Mouse (Mus musculus): ENCODE data around the gene Kcnn1.

Kcnn1 gene

DNA sequence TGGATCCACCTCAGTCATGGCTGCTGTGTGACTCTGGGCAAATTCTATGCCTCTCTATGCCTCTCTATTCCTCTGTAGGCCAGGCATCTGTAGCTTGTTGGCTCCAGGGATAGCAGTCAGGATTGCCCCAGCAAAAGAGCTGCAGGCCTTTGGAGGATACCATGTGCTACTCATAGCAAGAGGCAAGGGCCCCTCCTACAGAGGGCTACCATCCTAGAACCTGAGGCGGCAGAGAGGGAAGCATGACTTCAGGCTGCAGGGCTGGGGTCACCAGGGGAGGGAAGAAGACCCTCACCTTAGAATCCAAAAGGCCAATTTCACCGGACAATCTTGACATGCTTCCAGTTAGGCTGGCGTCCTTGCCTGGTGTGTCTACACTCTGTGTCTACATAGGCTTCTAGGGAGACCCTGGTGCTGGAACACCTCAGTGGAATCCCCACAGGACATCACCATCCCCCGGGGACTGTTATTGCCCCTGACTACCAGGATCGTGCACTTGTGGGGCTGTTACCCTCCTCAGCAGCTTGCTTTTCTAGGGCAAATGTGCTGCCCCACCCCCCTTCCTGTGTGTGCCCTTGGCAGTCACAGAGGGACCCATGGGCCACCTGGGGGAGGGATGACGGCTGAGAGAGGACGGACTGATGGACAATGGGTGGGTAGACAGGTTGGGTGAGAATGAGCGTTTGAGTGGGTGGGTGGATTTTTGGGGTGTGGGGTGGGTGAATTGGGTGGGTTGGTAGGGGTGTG is 53.9 kb downstream of the Kcnn1 start:
- no peak for DNase-seq

DNA sequence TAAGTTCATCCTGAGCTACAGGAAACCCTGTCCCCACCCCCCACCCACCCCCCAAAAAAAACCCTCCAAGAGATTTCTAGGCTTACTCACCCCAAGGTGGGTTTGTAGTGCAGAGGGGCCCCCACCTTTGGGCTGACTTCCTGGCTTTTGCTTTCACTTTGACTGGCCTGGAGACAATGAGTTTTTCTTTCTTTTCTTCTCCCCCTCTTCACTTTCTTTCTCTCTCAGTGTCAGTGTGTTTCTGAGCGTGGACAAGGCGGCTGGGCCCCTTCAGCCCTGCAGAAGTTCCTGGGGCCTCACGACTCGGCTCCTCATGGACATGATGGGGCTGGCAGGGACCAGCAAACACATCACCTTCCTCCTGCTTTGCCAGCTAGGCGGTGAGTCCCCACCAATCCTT is 54.8 kb downstream of the Kcnn1 start, which contains the start of gene Il12rb1:
Gene Il12rb1 (plus strand): TSS at position 211 of the 400 bp plus-strand sequence.
- no peak for DNase-seq

DNA sequence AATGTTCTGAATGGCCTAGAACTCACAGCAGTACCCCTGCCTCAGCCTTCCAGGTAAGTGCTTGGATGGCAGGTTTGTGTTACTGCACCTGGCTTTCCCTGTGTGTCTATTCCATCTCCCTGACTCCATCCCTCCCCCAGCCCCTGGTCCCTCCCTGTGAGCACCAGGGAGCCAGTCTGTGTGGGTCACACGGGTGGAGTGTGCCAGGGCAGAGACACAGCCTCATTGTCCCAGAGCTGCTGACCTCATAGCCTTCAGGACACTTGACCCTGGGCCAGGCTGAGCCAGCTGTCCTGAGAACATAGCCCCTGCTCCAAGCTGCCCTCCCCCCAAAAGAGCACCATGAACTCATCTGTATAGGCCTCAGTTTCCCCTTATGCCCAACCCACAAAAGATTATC is 55.8 kb downstream of the Kcnn1 start:
- DNase-seq, result no peak

DNA sequence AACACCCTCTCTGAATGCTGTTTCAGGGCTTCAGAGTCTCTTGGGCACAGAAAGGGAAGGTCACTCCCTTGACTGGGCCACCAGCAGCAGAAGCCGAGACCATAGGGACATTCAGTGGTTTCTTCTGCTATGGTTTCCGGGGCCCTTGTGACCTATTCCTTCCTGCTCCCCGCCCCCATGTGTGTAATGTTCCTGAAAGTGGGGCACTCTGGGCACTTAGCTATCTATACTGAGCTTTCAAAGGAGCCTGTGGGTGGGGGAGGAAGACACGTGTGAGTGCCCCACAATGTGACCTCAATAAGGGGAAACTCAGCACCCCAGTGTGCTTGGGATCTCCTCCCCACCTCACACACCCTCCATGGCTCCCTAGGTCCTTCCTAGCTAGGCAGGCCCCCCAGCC is 56.5 kb downstream of the Kcnn1 start:
- DNase-seq, result no peak

DNA sequence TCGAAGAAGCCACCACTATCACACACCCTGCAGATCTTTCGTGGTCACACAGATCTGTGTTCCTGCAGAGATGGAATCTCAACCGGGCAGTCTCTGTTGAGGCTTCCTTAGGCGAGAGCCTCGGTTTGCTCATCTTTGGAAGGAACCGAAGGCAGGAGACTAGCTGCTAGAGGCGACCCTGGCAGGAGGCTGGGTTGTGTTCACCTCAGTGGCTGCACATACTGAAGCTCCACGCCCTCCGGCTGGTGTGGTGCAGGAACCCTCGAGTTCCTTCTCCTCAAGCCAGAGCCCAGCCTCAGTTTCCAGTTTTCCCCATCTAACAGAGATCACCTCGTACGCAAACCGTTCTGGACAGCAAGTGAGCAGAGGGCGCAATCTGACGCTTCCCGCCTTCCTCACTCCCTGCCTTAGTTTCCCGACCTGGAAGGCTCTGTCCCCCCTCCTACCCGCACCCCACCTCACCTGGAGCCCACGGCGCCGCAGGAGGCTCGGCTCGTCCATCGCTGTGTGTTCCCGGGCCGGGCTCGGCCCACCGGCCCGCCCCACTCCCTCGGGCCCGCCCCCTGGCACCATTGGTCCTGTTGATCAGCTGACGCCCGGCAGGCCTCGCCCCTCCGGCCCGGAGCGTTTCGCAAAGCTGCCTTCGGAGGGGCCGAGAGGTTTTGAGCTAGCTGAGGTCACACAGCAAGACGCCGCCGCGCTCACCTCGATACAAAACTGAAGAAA is 58.4 kb downstream of the Kcnn1 start, which contains the start of gene Mast3:
Gene Mast3 (minus strand): TSS at position 574 of the 726 bp plus-strand sequence.
- peak; percentile 79 for DNase-seq

DNA sequence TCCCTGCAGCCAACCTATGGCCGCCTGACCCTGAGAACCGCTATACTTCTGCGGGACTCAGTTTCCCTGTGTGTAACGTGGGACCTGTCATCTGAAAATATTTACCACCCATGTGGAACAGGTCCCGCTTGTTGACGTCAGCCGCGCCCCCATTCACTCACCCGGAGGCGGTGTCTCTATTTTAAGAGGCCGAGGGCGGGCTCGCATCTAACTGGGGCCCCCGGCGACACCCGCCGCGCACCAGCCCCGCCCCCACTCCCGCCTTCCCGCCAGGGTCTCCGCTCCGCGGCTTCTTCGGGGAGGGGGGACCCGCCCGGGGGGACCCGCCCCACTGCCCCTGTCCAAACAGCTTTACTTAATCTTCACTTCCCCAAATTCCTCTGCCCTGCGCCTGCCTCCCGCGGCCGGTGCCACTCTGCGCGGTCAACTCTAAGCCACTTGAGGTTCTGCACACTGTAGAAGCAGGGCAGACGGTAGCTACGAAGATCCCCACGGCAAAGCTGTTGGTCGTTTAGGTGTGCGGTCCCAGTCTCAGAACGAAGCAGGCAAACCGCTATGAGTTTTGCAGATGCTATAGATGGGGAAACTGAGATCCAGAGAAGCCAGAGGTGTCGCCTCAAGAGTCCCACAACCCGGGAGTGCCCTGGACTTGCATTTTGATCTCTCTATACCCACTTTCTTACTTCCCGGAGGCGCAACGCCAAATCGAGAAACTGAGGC is 59.1 kb downstream of the Kcnn1 start:
- no peak for DNase-seq

DNA sequence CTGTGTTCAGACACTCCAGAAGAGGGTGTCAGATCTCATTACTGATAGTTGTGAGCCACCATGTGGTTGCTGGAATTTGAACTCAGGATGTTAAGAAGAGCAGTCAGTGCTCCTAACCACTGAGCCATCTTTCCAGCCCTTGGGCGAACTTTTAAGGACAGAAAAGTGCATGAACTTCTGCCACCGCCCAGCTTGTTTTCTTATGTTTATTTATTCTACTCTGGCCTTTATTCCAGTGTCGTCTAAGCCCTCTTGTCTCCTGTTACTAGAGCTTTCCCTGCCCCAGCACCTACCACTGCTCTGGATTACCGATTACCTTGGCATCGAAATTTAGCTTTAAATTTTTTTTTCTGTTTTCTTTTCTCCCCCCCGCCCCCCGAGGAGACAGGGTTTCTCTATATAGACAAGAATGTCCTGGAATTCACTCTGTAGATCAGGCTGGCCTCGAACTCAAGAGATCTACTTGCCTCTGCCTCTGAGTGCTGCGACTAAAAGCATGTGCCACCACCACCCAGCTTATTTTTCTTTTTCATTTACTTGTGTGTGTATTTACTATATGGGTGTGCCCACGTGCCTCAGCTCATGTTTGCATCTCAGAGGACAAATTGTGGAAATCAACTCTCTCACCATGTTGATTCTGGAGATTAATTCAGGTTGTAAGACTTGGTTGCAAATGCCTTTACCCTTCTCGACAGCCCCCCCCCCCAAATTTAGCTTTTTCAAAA is 60.1 kb downstream of the Kcnn1 start:
- DNase-seq, result no peak

DNA sequence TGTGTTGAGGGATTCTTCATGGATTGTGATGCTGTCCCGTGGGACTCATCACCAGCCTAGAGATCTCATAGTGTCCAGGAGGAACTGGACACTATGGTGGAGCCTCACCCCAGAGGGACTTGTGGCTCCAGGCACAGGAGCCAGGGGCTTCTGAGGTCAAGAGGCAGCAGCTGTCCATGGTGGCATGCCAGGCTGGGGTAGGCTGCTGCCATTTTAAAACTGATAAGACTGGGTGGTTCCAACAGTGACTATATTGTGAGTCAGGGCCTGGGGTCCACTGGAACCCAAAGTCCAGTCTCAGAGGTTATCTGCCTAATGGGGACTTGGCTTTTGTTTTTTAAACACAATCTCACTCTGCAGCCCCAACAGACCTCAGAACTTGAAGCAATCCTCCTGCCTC is 61.2 kb downstream of the Kcnn1 start:
- no peak for DNase-seq

DNA sequence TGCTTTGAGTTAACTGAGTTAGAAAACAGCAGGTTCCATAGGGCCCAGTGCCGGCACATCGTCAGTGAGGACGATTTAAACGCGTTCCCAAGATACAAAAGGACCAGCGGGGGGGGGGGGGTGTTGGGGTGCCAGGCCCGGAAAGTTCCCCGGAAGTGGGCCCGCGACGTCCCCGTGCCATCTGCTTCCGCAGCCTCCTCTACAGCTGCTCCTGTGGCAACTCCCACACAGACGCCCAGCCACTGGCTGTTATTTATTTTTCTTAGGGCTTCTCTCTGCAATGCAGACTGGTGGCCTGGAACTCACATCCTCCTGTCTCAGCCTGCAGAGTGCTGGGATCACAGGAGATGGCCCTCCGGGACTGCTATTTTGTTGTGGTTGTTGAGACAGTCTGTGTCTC is 61.9 kb downstream of the Kcnn1 start:
- no peak for DNase-seq

DNA sequence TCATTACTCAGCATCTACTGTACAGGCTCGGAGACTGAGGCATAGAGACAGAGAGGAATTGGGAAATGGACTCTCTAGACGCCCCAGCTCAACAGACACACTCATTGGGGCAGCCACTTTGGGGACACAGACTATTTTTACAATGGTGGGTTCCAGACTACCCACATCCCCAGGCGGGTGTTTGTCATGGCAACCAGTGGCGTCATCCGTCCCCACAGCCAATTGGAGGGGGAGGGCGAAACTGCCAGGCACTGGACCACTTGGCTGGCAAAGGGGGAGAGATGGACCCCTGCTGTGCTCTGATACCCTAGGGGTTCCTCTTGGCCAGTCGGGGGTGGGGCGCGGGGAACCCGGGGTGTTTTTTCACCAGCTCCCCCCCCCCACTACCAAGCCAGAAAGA is 62.4 kb downstream of the Kcnn1 start:
- no peak for DNase-seq

DNA sequence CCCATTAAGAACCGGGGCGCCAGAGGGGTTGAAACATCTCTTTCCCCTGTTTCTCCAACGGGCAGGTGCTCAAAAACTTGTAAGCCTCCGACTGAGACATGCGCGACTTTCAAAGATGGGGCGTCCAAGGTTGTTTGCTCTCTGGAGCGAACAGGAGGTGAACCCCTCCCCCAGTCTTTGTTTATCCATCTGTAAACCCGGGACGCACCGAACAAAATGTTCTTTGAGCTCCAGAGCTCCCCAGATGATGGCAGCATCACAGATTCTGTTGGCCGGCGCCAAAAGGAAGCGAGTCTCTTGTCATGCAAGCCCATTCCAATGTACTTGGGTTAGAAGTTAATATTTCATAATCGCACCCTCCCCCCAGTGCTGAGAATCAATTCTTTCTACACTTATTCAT is 64.8 kb downstream of the Kcnn1 start:
- DNase-seq, result no peak

DNA sequence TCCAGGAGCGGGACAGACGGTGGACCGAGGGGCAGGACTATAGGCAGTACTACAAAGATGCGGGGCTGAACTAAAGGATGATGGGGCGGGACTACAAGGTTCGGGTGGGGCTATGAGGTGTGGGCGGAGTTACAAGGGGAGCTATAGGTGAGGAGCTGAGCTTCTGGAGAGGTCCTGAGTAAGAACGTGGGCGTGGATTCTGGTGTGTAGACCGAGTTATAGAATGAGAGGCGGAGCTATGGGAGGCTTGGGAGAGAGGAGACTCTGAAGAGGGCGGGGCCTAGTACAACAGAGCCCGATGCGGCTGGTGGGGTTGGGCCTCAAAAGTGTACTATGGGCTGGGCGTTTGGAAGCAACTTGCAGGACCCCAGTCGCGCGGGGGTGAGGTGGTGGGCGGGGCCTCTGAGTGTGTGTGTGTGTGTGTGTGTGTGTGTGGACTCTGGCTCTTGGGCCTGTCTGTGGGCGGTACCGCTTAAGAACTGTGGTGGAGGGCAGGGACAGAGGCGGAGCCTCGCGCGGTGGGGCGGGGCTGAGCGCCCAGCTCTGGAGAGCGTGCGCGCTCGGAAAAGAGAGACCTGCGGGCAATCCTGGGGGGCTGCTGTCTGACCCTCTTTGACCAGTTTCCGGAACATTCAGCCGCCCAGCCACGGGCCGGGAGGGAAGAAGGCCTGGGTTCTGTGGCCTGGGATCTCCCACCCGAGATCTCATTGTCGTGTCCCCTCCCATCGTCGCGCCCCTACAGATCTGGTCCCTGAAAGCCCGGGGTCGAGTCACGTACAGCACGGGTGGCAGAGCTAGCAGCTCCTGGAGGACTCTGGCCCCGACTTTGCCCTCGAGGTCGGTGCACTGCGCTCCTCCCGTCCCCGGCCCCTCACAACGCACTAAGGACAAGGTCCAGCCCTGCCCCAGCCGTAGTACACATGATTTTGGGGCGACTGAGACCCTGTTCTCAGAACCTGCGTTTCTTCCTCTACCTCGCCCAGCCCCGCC is 65.7 kb downstream of the Kcnn1 start:
- DNase-seq, result peak; percentile 77

DNA sequence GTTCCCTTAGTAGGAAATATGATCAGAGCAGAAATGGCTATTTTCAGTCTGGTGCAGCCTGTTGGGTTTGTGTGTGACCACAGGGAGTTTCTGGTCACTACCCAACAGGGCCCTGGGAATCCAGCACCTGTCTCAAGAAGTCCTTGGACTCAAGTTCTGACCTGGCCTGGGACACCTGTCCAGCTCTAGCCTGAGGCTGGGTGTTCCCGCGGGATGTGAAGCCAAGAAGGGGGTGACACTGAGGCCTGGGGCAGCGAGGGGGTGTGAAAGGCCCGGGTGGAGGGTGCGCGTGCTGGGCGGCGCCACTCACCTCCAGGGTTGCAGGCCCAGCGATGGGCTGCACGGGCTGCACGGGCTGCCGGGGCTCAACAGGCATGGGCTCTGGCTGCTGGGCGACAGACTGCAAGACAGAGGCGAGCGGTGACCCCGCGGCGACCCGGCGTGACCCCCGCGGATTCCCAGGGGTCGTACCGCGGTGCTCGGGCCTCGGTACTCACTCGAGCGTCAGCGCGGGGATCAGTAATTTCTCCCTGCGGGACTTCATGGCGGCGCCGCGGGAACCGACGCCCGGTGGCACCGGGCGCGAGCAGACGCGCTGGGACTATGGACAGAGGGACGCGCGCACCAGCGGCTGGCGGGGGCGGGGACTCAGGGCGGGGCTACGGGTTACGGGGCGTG is 66.5 kb downstream of the Kcnn1 start:
- DNase-seq, result peak; percentile 83

DNA sequence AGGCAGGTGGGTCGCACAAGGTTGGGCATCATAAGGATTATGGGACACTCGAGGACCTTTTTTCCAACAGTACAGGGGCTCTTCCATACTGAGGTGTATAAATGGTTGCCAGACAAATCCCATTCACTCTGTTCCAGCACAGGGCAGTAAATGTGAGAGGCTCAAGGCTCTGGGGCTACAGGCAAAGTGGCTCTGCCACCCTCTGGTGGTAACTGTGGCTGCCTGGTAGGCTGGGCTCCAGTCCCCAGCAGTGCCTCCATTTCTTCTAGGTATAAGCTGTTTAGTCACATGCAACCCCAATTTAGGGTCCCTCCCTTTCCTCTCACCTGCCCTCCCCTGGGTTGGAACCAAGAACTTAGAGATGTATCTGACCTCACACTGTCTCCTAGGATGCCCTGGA is 67.7 kb downstream of the Kcnn1 start:
- no peak for DNase-seq

DNA sequence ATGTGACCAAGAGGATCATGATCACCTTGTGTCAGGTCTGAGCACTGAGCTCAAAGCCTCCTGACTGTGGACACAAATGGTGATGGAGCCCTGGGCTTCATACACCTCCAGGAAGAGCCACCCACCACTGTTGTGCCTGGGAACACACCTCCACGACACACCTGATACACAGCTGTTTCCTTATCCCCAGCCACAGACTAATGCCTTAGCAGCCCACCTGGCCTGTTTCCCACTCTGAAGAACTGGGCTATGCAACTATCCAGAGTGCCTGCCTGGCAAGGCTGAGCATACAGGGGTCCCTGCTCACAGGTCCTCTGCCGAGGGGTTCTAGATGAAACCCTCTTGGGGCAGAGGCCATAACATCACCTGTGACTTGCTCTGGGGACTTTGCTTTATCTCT is 68.8 kb downstream of the Kcnn1 start:
- DNase-seq, result no peak

DNA sequence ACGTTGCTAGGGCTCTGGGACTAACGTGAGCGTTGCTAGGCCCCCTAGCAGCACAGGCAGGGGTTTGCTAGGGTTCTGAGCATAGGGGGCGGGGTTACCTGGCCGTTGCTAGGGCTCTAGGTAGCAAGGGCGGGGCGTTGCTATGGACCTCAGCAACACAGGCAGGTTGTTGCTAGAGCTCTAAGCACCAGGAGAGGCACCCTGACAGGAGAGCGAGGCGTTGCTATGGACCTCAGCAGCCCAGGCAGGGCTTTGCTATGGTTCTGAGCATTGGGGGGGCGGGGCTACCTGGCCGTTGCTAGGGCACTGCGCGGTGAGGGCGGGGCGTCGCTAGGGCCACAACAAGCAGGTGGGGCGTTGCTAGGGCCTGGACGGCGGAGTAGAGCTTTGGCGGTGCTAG is 70.4 kb downstream of the Kcnn1 start:
- DNase-seq, result peak; percentile 68

Measured in right cerebral cortex, postnatal 4 days (tissue).